Mouse (Mus musculus) testis, adult 2 months (tissue): ENCODE data around the gene Hoxa11. TPM values are rescaled to one million over a fixed set of nuclear protein-coding genes. Genes with fewer than 3 reads are reported as not detected.

Experiments used
- H3K27ac ChIP-seq: fragments of 200-500 bp; 2 replicates; pipeline ENCODE4 v1.5.1; 2012; ENCODE audit warnings: low read depth, low read length; ENCODE audit not compliant: control insufficient read depth, insufficient read depth
- H3K27me3 ChIP-seq: fragments of 200-500 bp; 2 replicates; pipeline ENCODE4 v1.6.1; 2012; ENCODE audit warnings: mild to moderate bottlenecking, low read length, moderate library complexity; ENCODE audit not compliant: control insufficient read depth, insufficient read depth
- H3K36me3 ChIP-seq: fragments of 200-500 bp; 2 replicates; pipeline ENCODE4 v1.6.1; 2012; ENCODE audit warnings: mild to moderate bottlenecking, low read length; ENCODE audit not compliant: control insufficient read depth, insufficient read depth
- H3K4me1 ChIP-seq: fragments of 200-500 bp; 2 replicates; pipeline ENCODE4 v1.6.1; 2012; ENCODE audit warnings: low read length; ENCODE audit not compliant: control insufficient read depth, insufficient read depth
- H3K4me3 ChIP-seq: fragments of 200-500 bp; 2 replicates; pipeline ENCODE4 v1.5.1; 2012; ENCODE audit warnings: low read depth, mild to moderate bottlenecking, low read length, moderate library complexity, mixed read lengths; ENCODE audit not compliant: control insufficient read depth
- CTCF ChIP-seq: fragments of 200-500 bp; IDR thresholded peaks from 2 replicates; pipeline ENCODE4 v1.5.1; 2012; ENCODE audit warnings: low read depth, mild to moderate bottlenecking, inconsistent platforms, low read length, moderate library complexity; ENCODE audit not compliant: control insufficient read depth, insufficient read depth, insufficient replicate concordance
- POLR2A ChIP-seq: fragments of 200-500 bp; IDR thresholded peaks from 2 replicates; pipeline ENCODE4 v1.6.1; 2012; ENCODE audit warnings: low read depth, mild to moderate bottlenecking, inconsistent platforms, low read length, moderate library complexity; ENCODE audit not compliant: control insufficient read depth
- polyA plus RNA-seq: library from polyadenylated mRNA; depleted of rRNA; stranded (reverse); fragments of >200 nt; gene quantifications from 2 replicates; pipeline ENCODE4 v1.2.3, GENCODE M21; 2012

Hoxa11 gene
- polyA plus RNA-seq, 1 experiment = not detected

DNA sequence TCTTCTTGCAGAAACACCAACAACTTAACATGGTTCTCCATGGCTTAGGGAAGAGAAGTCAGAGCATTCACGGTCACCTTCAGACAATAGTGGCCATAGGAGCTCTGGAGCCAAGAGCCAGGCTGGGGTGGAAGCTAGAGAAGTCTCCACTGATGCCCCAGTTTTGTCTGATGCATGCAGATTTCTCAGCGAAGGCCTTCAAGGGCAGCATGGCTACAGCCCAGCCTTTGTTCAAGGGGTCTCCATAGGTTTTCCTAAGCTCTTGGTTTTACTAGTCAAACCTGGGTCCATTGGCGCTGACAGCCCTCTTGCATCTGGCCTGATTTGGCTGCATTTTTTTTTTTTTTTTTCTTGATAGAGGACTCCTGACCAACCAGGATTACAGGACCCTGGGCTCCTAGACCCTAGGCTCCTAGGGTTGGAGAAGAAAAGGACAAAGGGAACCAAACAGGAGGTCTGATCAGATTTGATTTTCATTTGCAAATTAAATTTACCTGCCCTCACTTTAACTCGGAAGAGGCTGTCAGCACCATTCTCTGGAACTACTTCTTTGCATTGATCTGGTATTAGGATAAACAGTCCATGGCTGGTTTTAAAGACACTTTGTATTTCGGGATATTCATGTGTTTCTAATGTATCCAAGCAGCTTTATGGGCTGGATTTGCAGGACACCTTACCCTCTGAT lies 18.6 kb upstream of the Hoxa11 start:
- TF ChIP-seq CTCF (no peak), POLR2A (no peak)
- Histone ChIP-seq H3K36me3 (no peaks in the 10 kb centered on the region), H3K27ac (no peak overlapping the region), H3K27me3 (peaks cover 19% of the 10 kb centered on the region), H3K4me1 (peaks cover 9% of the 10 kb centered on the region), H3K4me3 (no peak overlapping the region)

DNA sequence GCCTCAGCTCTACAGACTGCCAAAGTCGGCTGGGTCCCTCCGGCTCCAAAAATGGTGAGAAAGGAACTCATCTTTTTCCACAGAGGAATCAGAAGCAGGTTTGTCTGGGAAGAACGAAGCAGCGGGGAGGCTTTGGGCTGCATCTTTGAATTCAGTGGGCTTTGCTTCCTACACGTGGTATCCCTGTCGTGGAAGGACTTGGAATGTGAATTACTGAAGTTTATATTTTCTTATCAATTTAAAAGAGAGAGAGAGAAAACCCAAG lies 17.6 kb upstream of the Hoxa11 start:
- no peak overlapping the region for H3K4me3 ChIP-seq
- peaks cover 19% of the 10 kb centered on the region for H3K27me3 ChIP-seq
- TF ChIP-seq POLR2A (no peak), CTCF (no peak)

GRCm38 (mm10) chr6:52262463-52263320 lies 17.1 kb upstream of the Hoxa11 start:
- no peak for TF ChIP-seq POLR2A
- no peak for TF ChIP-seq CTCF
- Histone ChIP-seq H3K36me3 (no peaks in the 10 kb centered on the region), H3K27ac (no peak overlapping the region), H3K4me1 (peaks cover 10% of the 10 kb centered on the region), H3K27me3 (peaks cover 19% of the 10 kb centered on the region), H3K4me3 (no peak overlapping the region)

More for the DNA sequence above, 17.6 kb upstream of the Hoxa11 start:
- peaks cover 10% of the 10 kb centered on the region for H3K4me1 ChIP-seq
- H3K36me3 ChIP-seq = no peaks in the 10 kb centered on the region
- no peak overlapping the region for H3K27ac ChIP-seq

GRCm38 (mm10) chr6:52261751-52262462 lies 16.3 kb upstream of the Hoxa11 start:
- no peak for TF ChIP-seq POLR2A
- no peak for TF ChIP-seq CTCF
- no peak overlapping the region for H3K27ac ChIP-seq
- no peak overlapping the region for H3K4me3 ChIP-seq

DNA sequence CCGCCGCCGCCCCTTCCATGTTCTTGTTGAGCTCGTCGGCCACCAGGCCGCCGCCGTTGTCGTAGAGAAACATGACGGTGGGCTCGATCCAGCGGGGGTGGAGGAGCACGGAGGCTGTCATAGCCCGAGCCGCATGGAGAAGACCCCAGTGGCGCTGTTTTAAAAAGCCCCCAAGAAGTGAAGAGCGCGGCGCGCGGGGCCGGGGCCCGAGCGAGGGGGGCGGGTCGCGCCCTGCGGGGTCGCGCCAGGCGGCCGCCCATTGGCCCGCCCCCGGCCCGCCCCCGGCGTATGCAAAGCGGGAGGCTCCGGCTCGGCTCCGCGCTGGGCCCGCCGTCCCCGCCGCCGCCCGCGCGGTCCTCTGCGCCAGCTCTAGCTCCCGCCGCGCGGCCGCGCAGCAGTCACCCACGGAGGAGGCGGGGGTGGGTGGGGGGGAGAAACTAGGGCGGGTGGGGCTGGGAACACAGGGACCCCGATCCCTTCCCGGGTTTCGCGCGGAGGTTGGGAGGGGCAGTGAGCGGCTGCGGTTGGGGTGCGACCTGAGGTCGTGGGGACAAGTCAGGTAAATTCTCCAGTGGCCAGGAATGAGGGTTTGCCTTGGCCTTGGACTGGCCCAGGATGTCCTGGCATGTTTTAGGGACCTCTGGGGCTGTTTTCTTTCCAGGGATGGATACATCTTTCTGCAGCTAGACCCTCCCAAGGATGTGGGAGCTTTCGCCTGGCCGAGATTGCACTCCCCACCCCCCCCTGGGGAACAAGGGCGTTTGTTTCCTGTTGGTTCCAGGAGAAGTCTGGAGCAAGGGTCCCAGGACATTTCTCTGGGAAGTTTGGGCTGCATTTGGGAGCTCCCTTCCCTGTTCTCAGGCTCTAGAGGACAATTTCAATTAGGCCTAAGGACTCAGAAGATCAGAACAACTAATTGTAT lies 15.3 kb upstream of the Hoxa11 start, which contains the start of gene Hoxa13:
TSS of gene Hoxa13 (minus strand) at position 227 of the 922 bp plus-strand sequence.
- TF ChIP-seq CTCF = no peak
- no peak for TF ChIP-seq POLR2A
- Histone ChIP-seq H3K27me3 (peaks cover 16% of the 10 kb centered on the region), H3K4me1 (peaks cover 10% of the 10 kb centered on the region), H3K4me3 (peak within 1 kb of the TSS; percentile 55), H3K36me3 (no peaks in the 10 kb centered on the region), H3K27ac (no peak within 1 kb of the TSS)

More at GRCm38 (mm10) chr6:52261751-52262462, 16.3 kb upstream of the Hoxa11 start:
- H3K4me1 ChIP-seq = peaks cover 10% of the 10 kb centered on the region
- H3K36me3 ChIP-seq = no peaks in the 10 kb centered on the region
- H3K27me3 ChIP-seq = peaks cover 19% of the 10 kb centered on the region

- Histone ChIP-seq H3K4me1 (peaks cover 8% of the 10 kb centered on the region), H3K27ac (no peak overlapping the region), H3K4me3 (peak overlapping the region; percentile 39), H3K36me3 (no peaks in the 10 kb centered on the region), H3K27me3 (peaks cover 12% of the 10 kb centered on the region)
- TF ChIP-seq POLR2A (no peak), CTCF (no peak)
Observed at GRCm38 (mm10) chr6:52259811-52260261, 14.2 kb upstream of the Hoxa11 start.
